Mouse (Mus musculus) spleen, embryonic (tissue): ENCODE data around the gene Ccnt1.
"Not testable (repeated sequence)": the region's sequence is repeated elsewhere in the genome, so short reads cannot be mapped to it uniquely, and the experiment has no call there.

Experiments used
- CTCF ChIA-PET: fragments of 350-600 bp; sonication (Branson Sonifier 250); formaldehyde crosslinking; loops from one replicate; lab custom pipeline; 2022; lab: Charles Lee

Gene Ccnt1

DNA sequence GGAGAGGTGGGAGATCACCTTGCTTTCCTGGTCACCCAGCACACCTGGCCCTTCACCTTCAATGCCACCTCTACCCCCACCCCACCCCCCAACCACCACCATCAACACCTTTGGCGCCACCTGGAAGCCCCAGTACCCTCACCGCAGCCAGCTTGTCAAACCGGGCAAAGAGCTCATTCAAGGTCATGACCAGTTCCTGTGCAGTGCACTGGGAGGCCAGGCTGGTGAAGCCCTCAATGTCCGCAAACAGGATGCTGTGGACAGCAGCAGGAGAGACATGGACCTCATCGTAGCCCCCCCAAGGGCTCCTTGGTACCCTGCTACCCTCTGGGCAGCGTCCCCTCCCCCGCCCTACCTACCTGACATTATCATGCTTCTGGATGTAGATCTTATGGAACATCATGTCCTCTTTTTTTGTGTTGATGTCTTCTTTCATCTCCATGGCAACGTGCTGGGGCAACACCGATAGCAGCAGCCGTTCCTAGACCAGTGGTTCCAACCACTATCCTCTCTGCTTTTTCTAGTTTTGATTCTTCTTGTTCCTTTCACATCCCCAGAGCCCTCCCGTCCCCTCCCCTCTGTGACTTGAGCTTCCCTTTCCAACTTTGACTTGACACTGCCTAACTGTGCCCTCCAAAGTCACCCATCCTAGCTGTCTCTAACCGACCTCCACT lies 29.4 kb upstream of the Ccnt1 start:
- CTCF ChIA-PET = no interaction called here

DNA sequence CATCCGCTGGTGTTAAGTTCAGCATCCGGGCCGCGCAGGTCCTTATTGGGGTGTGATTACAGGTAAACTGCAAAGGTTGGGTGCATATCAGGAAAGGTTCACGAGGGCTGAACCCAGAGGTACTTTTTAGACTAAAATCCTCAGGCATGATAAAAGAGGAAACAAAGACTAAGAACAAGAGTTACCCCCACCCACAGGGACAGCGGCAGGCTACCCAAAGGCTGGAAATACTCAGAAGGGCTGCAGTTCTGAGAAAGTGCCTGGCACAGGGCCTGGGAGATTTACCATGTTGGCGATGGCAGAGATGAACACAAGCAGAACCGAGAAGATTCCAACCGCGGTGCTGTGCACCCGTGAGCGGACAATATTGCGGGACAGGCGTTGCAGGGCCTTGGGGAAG lies 25.9 kb upstream of the Ccnt1 start:
- CTCF ChIA-PET = no interaction called here

DNA sequence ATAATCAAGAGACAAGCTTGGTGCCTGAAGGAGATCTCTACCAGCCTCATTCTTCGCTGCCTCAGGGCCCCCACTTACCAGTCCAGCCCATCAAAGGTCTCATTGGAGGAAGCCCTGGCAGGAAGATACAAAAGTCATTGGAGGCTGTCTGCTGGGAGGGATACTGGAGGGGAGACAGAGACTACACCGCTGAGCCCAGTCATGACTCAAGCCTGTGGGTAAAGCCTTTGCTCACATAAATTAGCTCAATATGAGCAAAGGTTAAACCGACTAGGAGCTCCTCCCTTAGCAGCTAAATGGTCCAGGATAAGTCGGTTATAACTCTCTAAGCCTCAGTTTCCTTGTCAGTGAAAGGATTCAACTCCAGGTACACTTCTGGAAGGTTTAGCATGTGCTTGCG lies 24.3 kb upstream of the Ccnt1 start:
- CTCF ChIA-PET = no interaction called here

DNA sequence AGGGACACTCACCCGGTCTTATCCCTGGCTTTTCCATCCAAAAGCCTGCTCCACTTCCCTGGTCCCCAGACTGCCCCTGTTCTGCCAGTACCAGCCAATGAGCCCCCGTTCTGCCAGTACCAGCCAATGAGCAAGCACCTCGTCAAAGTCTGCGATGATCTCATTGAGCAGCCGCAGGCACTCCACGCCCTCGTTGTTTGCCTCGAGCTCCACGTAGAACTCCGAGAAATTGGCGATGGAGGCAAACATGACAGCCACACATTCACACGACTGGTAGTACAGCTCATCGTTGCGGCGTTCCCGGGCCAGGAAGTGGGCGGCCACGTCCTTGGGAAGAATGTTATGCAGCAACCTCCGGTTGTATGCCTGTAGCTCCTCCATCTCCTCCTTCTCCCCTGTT lies 23.5 kb upstream of the Ccnt1 start:
- CTCF ChIA-PET = no interaction called here

DNA sequence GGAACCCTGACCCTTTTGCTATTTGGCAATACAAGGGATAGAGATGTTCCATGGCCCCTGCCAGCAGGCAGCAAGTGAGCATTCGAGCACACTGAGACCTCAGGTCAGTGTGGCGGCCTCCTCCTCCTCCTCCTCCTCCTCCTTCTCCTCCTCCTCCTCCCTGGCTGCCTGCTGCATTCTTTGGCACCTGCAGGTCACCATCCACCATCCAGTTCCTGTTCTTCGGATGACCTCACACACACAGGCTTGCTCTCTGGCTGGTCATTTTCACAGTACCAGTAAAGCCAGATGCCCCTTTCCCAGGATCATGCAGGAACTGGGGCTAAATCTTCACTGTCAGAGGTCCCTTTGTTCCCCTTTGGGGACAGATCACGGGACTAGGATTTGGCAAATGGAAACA lies 20.7 kb upstream of the Ccnt1 start:
- CTCF ChIA-PET = interaction anchor here (0.6 kb wide), 1 partner anchor 548 kb away, joined by 3 read pairs; no protein-coding TSS in a partner anchor

DNA sequence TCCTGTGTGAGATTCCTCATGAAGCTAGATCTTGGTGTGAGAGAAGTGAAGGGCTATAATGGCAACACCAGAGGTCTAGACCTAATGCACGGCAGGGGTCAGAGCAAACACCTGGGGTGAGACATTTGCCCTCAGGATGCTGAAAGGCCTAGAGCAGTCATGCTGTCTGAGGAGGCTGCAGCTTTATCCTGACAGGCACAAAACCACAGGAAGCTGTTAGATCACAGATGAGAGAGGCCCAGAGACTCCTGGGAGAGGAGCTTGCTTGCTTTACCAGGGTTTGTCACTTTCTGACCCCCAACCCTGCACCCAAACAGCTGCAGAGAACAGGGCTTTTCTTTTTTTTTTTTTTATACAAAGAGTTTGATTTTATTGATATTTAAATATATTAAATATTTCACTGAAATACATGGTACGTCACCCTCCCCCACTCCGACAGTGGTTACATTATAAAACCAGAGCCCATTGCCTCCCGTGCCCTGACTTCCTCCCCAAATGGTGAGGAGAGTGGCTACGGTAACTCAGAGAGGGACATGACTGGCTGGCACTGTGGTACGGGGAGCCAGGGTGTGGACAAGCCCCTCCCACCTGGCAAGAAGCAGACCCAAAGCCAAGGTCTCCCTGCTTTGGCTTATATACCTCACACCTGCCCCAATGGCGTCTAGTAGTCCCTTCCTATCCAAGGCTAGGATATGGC lies 19.1 kb upstream of the Ccnt1 start:
- CTCF ChIA-PET = no interaction called here

DNA sequence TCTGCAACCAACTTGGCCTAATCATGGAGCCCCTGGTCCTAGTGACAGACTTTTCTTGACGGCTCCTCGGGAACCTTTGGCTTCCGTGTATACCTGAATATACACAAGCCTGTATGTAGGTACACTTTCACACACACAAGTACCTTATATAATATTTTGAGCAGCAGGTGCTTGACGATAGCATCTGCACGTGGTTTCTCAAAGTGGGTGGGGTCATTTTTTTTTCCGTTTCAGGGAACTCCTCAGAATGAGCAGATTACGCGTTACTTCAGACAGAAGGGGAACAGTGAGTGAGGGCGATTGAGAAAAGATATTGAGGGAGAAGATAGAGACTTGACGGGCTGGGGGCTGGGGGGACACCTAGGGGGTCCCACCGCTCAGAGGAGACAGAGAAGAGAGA lies 17.0 kb upstream of the Ccnt1 start:
- CTCF ChIA-PET = no interaction called here

DNA sequence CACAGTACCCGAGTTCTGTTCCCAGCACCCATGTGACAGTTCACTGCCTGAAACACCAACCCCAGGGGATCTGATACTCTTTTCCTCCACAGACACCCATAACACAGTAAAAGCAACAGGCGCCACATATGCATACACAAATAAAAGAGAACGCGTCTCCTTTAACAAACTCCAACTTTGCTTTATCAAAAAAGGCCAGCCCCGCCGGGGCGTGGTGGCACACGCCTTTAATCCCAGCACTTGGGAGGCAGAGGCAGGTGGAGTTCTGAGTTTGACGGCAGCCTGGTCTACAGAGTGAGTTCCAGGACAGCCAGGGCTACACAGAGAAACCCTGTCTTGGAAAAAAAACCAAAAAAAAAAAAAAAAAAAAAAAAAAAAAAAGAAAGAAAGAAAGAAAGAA lies 15.4 kb upstream of the Ccnt1 start:
- CTCF ChIA-PET = not testable (repeated sequence)

DNA sequence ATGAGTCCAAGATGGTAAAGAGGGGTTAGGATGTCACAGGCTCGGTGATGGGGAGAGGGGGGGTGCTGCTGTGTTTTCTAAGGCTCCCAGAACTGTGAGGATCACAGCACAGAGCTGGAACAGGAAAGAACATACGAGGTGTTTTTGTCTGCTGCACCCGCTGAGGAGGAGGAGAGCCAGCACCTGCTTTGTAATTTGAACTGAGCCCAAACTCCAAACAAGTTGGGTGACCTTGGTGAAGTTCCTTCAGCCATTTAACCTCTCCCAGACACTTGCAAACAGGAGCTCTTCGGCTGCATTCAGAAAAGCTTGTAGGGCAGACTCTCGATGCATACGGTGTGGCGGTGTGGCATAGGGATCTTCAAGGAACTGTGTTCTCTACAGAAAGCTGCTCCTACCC lies 14.7 kb upstream of the Ccnt1 start:
- CTCF ChIA-PET = no interaction called here

DNA sequence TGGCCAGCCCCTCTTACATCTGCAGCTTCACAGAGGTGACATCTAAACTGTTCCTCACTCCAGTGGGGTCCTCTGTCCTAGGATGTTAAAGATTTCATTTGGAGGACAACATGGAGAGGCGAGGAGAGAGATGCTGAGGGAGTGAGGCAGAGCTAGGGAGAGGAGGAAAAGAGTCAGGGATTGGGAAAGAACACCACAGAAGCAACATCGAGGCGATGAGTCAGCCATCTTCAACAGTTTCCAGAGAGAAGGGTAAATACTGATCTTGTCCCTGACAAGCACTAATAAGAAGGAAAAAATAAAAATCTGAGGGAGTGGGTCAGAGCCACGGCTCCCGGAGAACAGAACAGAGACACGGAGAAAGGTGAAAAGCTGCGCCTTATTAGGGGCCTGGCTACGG lies 12.3 kb upstream of the Ccnt1 start:
- CTCF ChIA-PET = no interaction called here

DNA sequence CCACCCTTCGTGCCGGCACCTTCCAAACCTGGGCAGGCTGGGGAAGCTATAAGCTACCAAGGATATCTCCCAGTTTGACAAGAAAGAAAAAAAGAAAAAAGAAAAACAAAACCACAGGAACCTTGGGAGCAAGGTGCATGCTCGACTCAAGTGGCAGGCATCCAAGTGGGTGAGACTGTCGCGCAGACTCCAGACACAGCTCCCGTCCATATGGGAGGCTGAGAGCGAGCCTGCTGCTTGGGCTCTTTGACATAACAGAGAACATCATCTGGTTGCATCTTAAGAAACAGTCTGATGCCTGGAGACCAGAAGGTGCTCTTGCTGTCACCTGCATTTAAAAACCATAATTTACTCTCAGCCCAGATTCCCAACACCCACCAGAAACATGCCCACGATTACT lies 11.7 kb upstream of the Ccnt1 start:
- CTCF ChIA-PET = no interaction called here

DNA sequence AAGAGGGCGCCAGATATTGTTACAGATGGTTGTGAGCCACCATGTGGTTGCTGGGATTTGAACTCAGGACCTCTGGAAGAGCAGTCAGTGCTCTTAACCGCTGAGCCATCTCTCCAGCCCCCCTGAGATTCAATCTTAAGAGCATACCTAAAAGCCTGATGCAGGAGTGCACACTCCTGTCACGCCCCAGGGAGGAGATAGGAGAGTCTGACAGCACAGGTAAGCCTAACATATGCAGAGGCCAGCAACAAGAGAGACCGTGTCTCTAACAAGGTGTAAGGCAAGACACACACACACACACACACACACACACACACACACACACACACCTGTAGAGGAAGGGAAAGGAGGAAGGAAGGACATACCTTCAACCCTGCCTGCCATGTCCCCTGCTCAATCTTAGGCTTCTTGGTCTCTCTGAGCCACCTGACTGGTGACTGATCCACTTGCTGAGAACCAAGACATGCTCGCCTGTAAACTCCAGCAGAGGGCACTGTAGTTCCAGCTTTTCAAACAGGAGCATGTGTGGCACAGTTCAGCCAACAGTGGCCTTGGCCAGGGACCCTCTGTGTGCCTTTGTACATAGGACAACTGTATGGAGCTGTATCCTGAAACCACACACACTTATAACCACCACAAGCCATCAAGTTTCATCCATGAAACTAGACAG lies 9.2 kb upstream of the Ccnt1 start:
- CTCF ChIA-PET = interaction anchor here (0.6 to 0.8 kb wide), 3 partner anchors 10 to 128 kb away, joined by 3 to 5 read pairs (median 5); no protein-coding TSS in a partner anchor

DNA sequence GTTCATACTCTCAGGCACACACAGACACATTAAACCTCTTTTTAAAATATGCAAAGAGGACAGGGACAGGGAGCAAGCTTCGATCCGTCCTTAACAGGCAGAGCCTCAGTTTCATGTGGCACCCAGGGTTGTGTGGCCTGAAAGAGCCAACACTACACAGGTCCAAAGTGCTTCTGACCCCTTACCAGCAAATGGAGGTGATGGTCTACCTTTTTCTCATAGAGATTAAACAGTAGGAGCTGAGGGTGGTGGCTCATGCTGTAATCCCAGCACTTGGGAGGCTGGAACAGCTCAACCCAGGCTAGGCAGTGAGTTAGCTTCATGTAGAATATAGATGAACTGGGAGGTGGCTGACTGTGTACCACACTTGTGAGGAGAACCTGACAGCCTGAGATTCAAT lies 8.6 kb upstream of the Ccnt1 start:
- CTCF ChIA-PET = interaction anchor here (0.7 kb wide), 1 partner anchor 40 kb away, joined by 3 read pairs; no protein-coding TSS in a partner anchor

DNA sequence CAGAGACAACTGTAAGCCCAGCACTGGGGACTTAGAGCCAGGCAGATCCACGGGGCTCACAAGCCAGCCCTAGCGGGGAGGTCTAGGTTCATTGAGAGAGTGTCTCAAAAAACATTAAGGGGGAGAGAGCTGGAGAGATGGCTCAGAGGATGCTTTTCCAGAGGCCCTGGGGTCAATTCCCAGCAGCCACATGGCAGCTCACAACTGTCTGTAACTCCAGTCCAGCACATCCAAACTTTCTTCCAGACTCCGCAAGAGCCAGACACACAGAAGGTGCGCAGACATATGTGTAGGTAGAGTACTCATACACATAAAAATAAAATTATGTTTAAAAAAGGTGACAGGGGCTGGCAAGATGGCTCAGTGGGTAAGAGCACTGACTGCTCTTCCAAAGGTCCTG lies 2.6 kb upstream of the Ccnt1 start:
- CTCF ChIA-PET = no interaction called here

DNA sequence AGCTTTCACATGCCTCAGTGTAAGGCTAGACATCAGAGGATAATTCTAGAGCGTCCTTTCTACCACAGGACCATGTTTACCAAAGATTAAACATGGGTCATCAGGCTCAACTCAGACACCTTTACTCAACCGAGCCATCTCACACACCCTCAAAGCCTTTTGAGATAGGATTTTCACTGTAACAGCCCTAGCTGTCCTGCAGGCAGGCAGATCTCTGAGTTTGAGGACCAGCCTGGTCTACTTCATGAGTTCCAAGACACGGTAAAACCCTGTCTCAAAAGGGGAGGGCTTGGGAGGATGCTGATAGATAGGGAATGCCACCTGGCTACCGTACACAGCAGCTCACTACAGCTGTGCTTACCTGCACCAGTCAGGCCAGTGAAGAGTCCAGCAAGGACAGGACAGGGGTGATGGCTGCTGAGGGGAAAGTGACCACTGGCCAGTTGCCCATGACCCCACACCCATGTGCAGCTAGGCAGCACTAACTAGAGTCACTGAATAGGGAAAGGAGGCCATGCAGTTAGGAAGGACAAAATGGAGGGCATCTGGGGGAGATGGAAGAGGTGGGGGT lies 843 bp downstream of the Ccnt1 start:
- CTCF ChIA-PET = interaction anchor here (0.6 to 0.7 kb wide), 3 partner anchors 10 to 1205 kb away, joined by 3 to 4 read pairs (median 4); partner anchors contain the start of gene Kansl2

DNA sequence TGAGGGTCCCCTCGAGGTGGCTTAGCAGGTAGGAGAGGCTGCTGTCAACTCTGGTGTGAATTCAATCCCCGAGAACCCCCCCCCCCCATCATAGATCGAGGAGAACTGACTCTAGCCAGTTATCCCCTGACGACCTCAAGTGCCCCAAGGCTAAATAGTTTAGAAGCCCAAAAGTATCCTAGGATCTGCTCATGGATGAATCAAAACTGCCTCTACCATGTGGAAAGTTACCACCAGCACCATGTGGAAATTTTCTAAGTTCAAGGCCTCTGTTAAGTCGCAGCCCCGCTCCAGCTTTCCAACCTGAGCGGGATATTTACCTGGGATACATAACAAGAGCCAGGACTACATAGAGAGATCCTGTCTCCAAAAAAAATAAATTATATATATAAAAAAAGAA lies 1.5 kb downstream of the Ccnt1 start:
- CTCF ChIA-PET = no interaction called here

DNA sequence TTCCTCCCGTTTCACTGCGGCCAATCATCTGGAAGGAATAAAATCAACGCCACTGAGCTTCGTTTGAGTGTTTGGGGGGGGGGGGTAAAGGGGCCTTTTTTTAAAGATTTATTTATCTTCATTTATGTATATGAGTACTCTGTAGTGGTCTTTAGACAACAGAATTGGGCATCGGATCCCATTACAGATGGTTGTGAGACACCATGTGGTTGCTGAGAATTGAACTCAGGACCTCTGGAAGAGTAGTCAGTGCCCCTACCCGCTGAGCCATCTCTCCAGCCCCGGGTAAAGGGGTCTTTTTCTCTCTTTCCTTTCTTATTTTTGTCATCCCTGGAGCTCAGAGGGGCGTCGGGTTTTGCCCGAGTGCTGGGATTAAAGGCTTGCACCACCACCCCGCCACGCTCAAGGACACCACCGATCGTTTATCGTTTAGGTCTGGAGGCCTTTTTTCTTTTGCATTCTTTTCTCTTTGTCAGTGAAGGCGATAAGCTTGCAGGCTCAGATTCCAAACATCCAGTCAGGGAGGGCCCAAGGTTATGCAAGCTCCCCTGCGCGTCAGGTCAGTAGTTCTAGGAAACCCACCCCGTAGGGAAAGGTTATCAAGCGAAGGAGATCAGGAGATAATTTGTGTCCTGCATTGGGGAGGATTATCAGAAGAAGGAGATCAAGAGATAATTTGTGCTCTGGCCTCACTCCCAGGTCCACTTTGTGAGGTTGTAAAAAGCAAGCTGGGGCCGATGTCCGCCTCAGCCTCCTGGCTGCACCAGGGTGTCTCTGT lies 2.3 kb downstream of the Ccnt1 start:
- CTCF ChIA-PET = interaction anchor here (0.6 kb wide), 2 partner anchors 9 to 43 kb away, joined by 3 to 4 read pairs; no protein-coding TSS in a partner anchor

DNA sequence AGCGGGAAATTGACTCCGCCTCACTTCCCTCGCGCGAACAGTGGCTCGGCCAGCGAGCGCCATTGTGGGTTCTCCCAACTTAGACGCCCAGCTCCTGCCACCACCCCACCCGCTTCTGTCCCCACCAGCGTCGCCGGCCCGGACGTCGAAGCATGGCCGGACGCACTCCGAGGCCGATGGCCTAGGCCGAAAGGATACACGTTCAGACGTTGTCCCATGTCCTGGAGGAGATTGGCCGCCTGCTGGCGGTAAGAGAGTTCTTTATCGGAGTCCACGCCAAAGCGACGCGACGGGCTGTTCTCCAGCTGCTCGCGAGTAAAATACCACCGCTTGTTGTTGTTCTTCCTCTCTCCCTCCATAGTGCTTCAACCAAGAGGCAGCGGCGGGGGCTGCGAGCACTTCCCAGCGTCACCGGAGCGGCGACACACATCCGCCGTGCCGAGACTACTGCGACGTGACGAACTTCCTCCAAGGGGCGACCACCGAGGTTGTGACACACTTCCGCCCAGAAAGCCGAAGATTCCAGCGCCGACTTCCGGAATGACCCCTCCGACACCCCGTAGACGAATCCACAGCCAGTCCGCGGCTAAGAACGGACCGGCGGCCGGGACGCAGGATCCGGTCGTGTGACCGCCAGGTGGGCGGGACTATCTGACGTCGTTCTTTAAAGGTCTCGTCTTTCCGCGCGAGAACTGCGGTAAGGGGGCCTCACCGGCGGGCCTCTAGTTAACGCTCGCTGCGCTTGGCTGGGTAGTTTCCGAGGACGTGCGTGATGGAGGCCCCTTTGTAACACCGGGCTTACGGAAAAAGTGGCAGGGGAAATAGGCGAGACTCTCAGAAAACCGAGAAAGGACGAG lies 3.2 kb downstream of the Ccnt1 start:
- CTCF ChIA-PET = interaction anchor here (0.6 to 1.0 kb wide), 3 partner anchors 10 to 57 kb away, joined by 3 to 4 read pairs (median 3); no protein-coding TSS in a partner anchor

DNA sequence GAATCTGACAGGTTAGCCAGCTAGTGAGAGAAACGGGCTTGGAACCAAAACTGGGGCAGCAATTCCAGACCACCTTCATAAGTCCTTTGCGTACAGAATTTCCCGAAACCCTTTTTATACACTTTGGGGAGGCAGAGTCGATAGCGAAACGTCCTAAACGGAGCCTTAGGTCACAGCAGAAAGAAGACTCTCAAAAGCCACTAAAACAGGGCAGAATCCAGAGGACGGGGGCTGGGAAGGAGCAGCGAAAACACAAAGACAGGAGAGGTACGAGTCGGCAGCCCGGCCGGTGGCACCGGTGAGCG lies 3.8 kb downstream of the Ccnt1 start:
- CTCF ChIA-PET = interaction anchor here (0.6 to 1.0 kb wide), 2 partner anchors 56 to 1158 kb away, joined by 3 read pairs; partner anchors contain the start of gene Cox14

DNA sequence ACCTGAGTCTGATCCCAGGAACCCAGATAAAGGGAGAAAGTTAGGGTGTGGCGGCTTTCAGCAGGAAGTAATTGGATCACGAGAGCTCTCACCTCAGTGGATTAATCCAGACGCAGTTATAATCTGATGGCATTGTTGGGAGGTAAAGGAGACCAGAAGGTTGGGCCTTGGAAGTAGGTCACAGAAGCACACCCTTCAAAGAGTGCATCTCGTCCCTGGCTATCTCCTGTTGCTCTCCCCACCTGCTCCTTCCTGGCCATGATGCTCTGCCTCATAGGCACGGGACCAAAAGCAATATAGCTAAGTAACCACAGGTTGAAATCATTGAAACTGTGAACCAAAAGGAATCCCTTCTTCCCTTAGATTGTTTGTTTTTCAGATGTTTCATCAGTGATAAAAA lies 13.5 kb downstream of the Ccnt1 start:
- CTCF ChIA-PET = no interaction called here
